Mouse (Mus musculus): ENCODE data around the gene Cacna2d4. TPM values are rescaled to one million over a fixed set of nuclear protein-coding genes. Genes with fewer than 3 reads are reported as not detected.

Cacna2d4 gene
- polyA plus RNA-seq, 1 experiment from 2014 or later: 0.24 TPM

GRCm38 (mm10) chr6:119387801-119388649 is 151.7 kb downstream of the Cacna2d4 start:
- DNase-seq (ENCODE audit: low spot score): peak; percentile 59
- H3K36me3 ChIP-seq (ENCODE audit: control insufficient read depth, insufficient read depth, low read length): no peaks in the 10 kb centered on the region
- peak; percentile 86 for ATAC-seq (ENCODE audit: low read depth)
- peak overlapping the region; percentile 88 for H3K4me2 ChIP-seq (ENCODE audit: low read depth, low read length)
- peak overlapping the region; percentile 89 for H3K27ac ChIP-seq (replicated peaks; ENCODE audit: low read depth, low read length)
- WGBS: 2% methylated on average over 11 of the region's 76 CpGs
- no peaks in the 10 kb centered on the region for H3K9me3 ChIP-seq (ENCODE audit: control insufficient read depth, low read length)
- no peaks in the 10 kb centered on the region for H3K27me3 ChIP-seq (replicated peaks; ENCODE audit: control insufficient read depth, insufficient read depth, low read length)
- peak overlapping the region; percentile 94 for H3K9ac ChIP-seq (ENCODE audit: low read depth, low read length)
- peak overlapping the region; percentile 91 for H3K4me3 ChIP-seq (ENCODE audit: low read depth, low read length)
- peaks cover 9% of the 10 kb centered on the region; the same call in 1 of the 2 replicates for H3K4me1 ChIP-seq (ENCODE audit: control insufficient read depth, insufficient read depth, low read length)

GRCm38 (mm10) chr6:119388650-119389012 is 152.3 kb downstream of the Cacna2d4 start:
- 0% methylated on average over 17 of the region's 53 CpGs for WGBS
- Histone ChIP-seq H3K36me3 (ENCODE audit: control insufficient read depth, insufficient read depth, low read length) (no peaks in the 10 kb centered on the region), H3K4me3 (ENCODE audit: low read depth, low read length) (peak overlapping the region; percentile 91), H3K4me2 (ENCODE audit: low read depth, low read length) (peak overlapping the region; percentile 88), H3K9ac (ENCODE audit: low read depth, low read length) (peak overlapping the region; percentile 94), H3K9me3 (ENCODE audit: control insufficient read depth, low read length) (no peaks in the 10 kb centered on the region), H3K27ac (replicated peaks; ENCODE audit: low read depth, low read length) (peak overlapping the region; percentile 89), H3K27me3 (replicated peaks; ENCODE audit: control insufficient read depth, insufficient read depth, low read length) (no peaks in the 10 kb centered on the region), H3K4me1 (ENCODE audit: control insufficient read depth, insufficient read depth, low read length) (peaks cover 9% of the 10 kb centered on the region; the same call in 1 of the 2 replicates)
- ATAC-seq (ENCODE audit: low read depth): peak; percentile 99
- DNase-seq (ENCODE audit: low spot score): peak; percentile 99

- WGBS: 20% methylated on average over 10 of the region's 10 CpGs
- Histone ChIP-seq H3K4me1 (ENCODE audit: control insufficient read depth, insufficient read depth, low read length) (peaks cover 9% of the 10 kb centered on the region; the same call in 1 of the 2 replicates), H3K4me3 (ENCODE audit: low read depth, low read length) (peak overlapping the region; percentile 91), H3K9ac (ENCODE audit: low read depth, low read length) (peak overlapping the region; percentile 94), H3K36me3 (ENCODE audit: control insufficient read depth, insufficient read depth, low read length) (no peaks in the 10 kb centered on the region), H3K9me3 (ENCODE audit: control insufficient read depth, low read length) (no peaks in the 10 kb centered on the region), H3K27ac (replicated peaks; ENCODE audit: low read depth, low read length) (peak overlapping the region; percentile 80), H3K27me3 (replicated peaks; ENCODE audit: control insufficient read depth, insufficient read depth, low read length) (no peaks in the 10 kb centered on the region), H3K4me2 (ENCODE audit: low read depth, low read length) (peak overlapping the region; percentile 88)
- ATAC-seq (ENCODE audit: low read depth) (peak; percentile 4; the same call in 1 of the 2 replicates), DNase-seq (ENCODE audit: low spot score) (no peak)
Observed at GRCm38 (mm10) chr6:119389089-119389488, 152.8 kb downstream of the Cacna2d4 start.

GRCm38 (mm10) chr6:119390728-119391127 is 154.4 kb downstream of the Cacna2d4 start:
- WGBS: 91% methylated on average over 4 of the region's 4 CpGs
- no peak for ATAC-seq (ENCODE audit: low read depth)

GRCm38 (mm10) chr6:119392836-119393235 is 156.5 kb downstream of the Cacna2d4 start:
- 75% methylated on average over 9 of the region's 9 CpGs for WGBS
- no peak for DNase-seq (ENCODE audit: low spot score)
- ATAC-seq (ENCODE audit: low read depth): no peak

More at GRCm38 (mm10) chr6:119390728-119391127, 154.4 kb downstream of the Cacna2d4 start:
- Histone ChIP-seq H3K4me1 (ENCODE audit: control insufficient read depth, insufficient read depth, low read length) (peaks cover 9% of the 10 kb centered on the region; the same call in 1 of the 2 replicates), H3K9me3 (ENCODE audit: control insufficient read depth, low read length) (no peaks in the 10 kb centered on the region), H3K4me2 (ENCODE audit: low read depth, low read length) (no peak overlapping the region), H3K27me3 (replicated peaks; ENCODE audit: control insufficient read depth, insufficient read depth, low read length) (no peaks in the 10 kb centered on the region), H3K4me3 (ENCODE audit: low read depth, low read length) (no peak overlapping the region), H3K27ac (replicated peaks; ENCODE audit: low read depth, low read length) (no peak overlapping the region), H3K9ac (ENCODE audit: low read depth, low read length) (no peak overlapping the region), H3K36me3 (ENCODE audit: control insufficient read depth, insufficient read depth, low read length) (no peaks in the 10 kb centered on the region)
- no peak for DNase-seq (ENCODE audit: low spot score)

GRCm38 (mm10) chr6:119395421-119396308 is 159.3 kb downstream of the Cacna2d4 start:
- Histone ChIP-seq H3K4me1 (ENCODE audit: control insufficient read depth, insufficient read depth, low read length) (no peaks in the 10 kb centered on the region), H3K27ac (replicated peaks; ENCODE audit: low read depth, low read length) (no peak overlapping the region), H3K4me2 (ENCODE audit: low read depth, low read length) (no peak overlapping the region), H3K9ac (ENCODE audit: low read depth, low read length) (no peak overlapping the region), H3K27me3 (replicated peaks; ENCODE audit: control insufficient read depth, insufficient read depth, low read length) (no peaks in the 10 kb centered on the region), H3K36me3 (ENCODE audit: control insufficient read depth, insufficient read depth, low read length) (no peaks in the 10 kb centered on the region), H3K9me3 (ENCODE audit: control insufficient read depth, low read length) (no peaks in the 10 kb centered on the region), H3K4me3 (ENCODE audit: low read depth, low read length) (no peak overlapping the region)
- ATAC-seq (ENCODE audit: low read depth): no peak
- no peak for DNase-seq (ENCODE audit: low spot score)
- 75% methylated on average over 14 of the region's 14 CpGs for WGBS

More at GRCm38 (mm10) chr6:119392836-119393235, 156.5 kb downstream of the Cacna2d4 start:
- Histone ChIP-seq H3K27me3 (replicated peaks; ENCODE audit: control insufficient read depth, insufficient read depth, low read length) (no peaks in the 10 kb centered on the region), H3K9me3 (ENCODE audit: control insufficient read depth, low read length) (no peaks in the 10 kb centered on the region), H3K36me3 (ENCODE audit: control insufficient read depth, insufficient read depth, low read length) (no peaks in the 10 kb centered on the region), H3K4me2 (ENCODE audit: low read depth, low read length) (no peak overlapping the region), H3K4me3 (ENCODE audit: low read depth, low read length) (no peak overlapping the region), H3K27ac (replicated peaks; ENCODE audit: low read depth, low read length) (no peak overlapping the region), H3K9ac (ENCODE audit: low read depth, low read length) (no peak overlapping the region), H3K4me1 (ENCODE audit: control insufficient read depth, insufficient read depth, low read length) (no peaks in the 10 kb centered on the region)

GRCm38 (mm10) chr6:119396309-119396634 is 159.9 kb downstream of the Cacna2d4 start:
- Histone ChIP-seq H3K9ac (ENCODE audit: low read depth, low read length) (no peak overlapping the region), H3K27ac (replicated peaks; ENCODE audit: low read depth, low read length) (no peak overlapping the region), H3K4me3 (ENCODE audit: low read depth, low read length) (no peak overlapping the region), H3K4me2 (ENCODE audit: low read depth, low read length) (no peak overlapping the region), H3K9me3 (ENCODE audit: control insufficient read depth, low read length) (no peaks in the 10 kb centered on the region), H3K27me3 (replicated peaks; ENCODE audit: control insufficient read depth, insufficient read depth, low read length) (no peaks in the 10 kb centered on the region), H3K4me1 (ENCODE audit: control insufficient read depth, insufficient read depth, low read length) (no peaks in the 10 kb centered on the region), H3K36me3 (ENCODE audit: control insufficient read depth, insufficient read depth, low read length) (no peaks in the 10 kb centered on the region)
- 62% methylated on average over 5 of the region's 5 CpGs for WGBS
- no peak for ATAC-seq (ENCODE audit: low read depth)
- DNase-seq (ENCODE audit: low spot score): peak; percentile 25

GRCm38 (mm10) chr6:119399371-119399770 is 163.0 kb downstream of the Cacna2d4 start:
- Histone ChIP-seq H3K4me1 (ENCODE audit: control insufficient read depth, insufficient read depth, low read length) (no peaks in the 10 kb centered on the region), H3K9ac (ENCODE audit: low read depth, low read length) (no peak overlapping the region), H3K4me2 (ENCODE audit: low read depth, low read length) (no peak overlapping the region), H3K9me3 (ENCODE audit: control insufficient read depth, low read length) (no peaks in the 10 kb centered on the region), H3K27ac (replicated peaks; ENCODE audit: low read depth, low read length) (no peak overlapping the region), H3K27me3 (replicated peaks; ENCODE audit: control insufficient read depth, insufficient read depth, low read length) (no peaks in the 10 kb centered on the region), H3K4me3 (ENCODE audit: low read depth, low read length) (no peak overlapping the region), H3K36me3 (ENCODE audit: control insufficient read depth, insufficient read depth, low read length) (no peaks in the 10 kb centered on the region)
- ATAC-seq (ENCODE audit: low read depth): no peak
- no peak for DNase-seq (ENCODE audit: low spot score)
- 88% methylated on average over 3 of the region's 3 CpGs for WGBS

Measured in embryonic facial prominence, embryonic 14.5 days (tissue).